Mouse (Mus musculus) ES-Bruce4 (cell line): ENCODE measurements around the gene Crtac1. TPM values are rescaled to one million over a fixed set of nuclear protein-coding genes. Genes with fewer than 3 reads are reported as not detected.

Experiments used
- H3K27ac ChIP-seq: 2 replicates; pipeline ENCODE4 v1.5.1; 2012; ENCODE audit warnings: low read length, inconsistent platforms; ENCODE audit not compliant: insufficient read depth
- H3K27me3 ChIP-seq: 2 replicates; pipeline ENCODE4 v1.6.1; 2012; ENCODE audit warnings: mild to moderate bottlenecking, low read length, inconsistent platforms; ENCODE audit not compliant: control insufficient read depth, poor library complexity, insufficient read depth, severe bottlenecking
- H3K36me3 ChIP-seq: 2 replicates; pipeline ENCODE4 v1.6.1; 2012; ENCODE audit warnings: inconsistent platforms, mild to moderate bottlenecking, low read length, moderate library complexity; ENCODE audit not compliant: control insufficient read depth, poor library complexity, insufficient read depth, severe bottlenecking
- H3K4me1 ChIP-seq: one replicate; pipeline ENCODE4 v1.8.1; 2011; ENCODE audit warnings: low read length; ENCODE audit not compliant: control insufficient read depth, insufficient read depth
- H3K4me3 ChIP-seq: 2 replicates; pipeline ENCODE4 v1.5.1; 2011; ENCODE audit warnings: low read depth, mild to moderate bottlenecking, low read length
- H3K9ac ChIP-seq: 2 replicates; pipeline ENCODE4 v1.6.1; 2012; ENCODE audit warnings: low read depth, mild to moderate bottlenecking, inconsistent platforms; ENCODE audit not compliant: poor library complexity, severe bottlenecking
- H3K9me3 ChIP-seq: replicated peaks from 2 replicates; pipeline ENCODE4 v1.6.1; 2012; ENCODE audit warnings: mild to moderate bottlenecking, low read length, inconsistent platforms; ENCODE audit not compliant: control insufficient read depth, poor library complexity, insufficient read depth, severe bottlenecking
- CTCF ChIP-seq: IDR thresholded peaks from one replicate; pipeline ENCODE4 v1.8.1; 2011; ENCODE audit warnings: low read depth, low read length
- EP300 ChIP-seq: IDR thresholded peaks from 2 replicates; pipeline ENCODE4 v1.6.1; 2011; ENCODE audit warnings: low read depth, low read length; ENCODE audit not compliant: insufficient read depth
- POLR2A ChIP-seq: IDR thresholded peaks from one replicate; pipeline ENCODE4 v1.8.1; 2011; ENCODE audit warnings: low read length; ENCODE audit not compliant: insufficient read depth
- polyA plus RNA-seq: library from polyadenylated mRNA; stranded (reverse); fragments of >200 nt; gene quantifications from 2 replicates; pipeline ENCODE4 v1.2.4, GENCODE M21; 2011; ENCODE audit warnings: low read depth; ENCODE audit not compliant: missing spikeins, insufficient read depth, insufficient read length

The Crtac1 gene
- 10.3 and 12.7 TPM in 2 replicates for polyA plus RNA-seq

GRCm38 (mm10) chr19:42431485-42432190 is at the start of gene Crtac1:
Crtac1 (minus strand) TSS chr19:42431783.
- no peaks in the 10 kb centered on the region for H3K27me3 ChIP-seq
- H3K27ac ChIP-seq, result no peak within 1 kb of the TSS
- H3K9me3 ChIP-seq, result no peaks in the 10 kb centered on the region
- no peaks in the 10 kb centered on the region for H3K36me3 ChIP-seq
- no peak for TF ChIP-seq POLR2A
- TF ChIP-seq EP300, result 0 out of 2 replicates have a peak, but pooled peaks have one; percentile 14
- TF ChIP-seq CTCF, result peak; percentile 56
- H3K4me3 ChIP-seq, result peak within 1 kb of the TSS; percentile 81
- peak within 1 kb of the TSS; percentile 82 for H3K9ac ChIP-seq
- H3K4me1 ChIP-seq, result no peaks in the 10 kb centered on the region

GRCm38 (mm10) chr19:42478303-42478702 is 46.7 kb upstream of the Crtac1 start:
- no peaks in the 10 kb centered on the region for H3K9me3 ChIP-seq
- TF ChIP-seq EP300 (no peak), POLR2A (no peak), CTCF (no peak)
- H3K27ac ChIP-seq, result no peak overlapping the region
- H3K27me3 ChIP-seq, result no peaks in the 10 kb centered on the region; the same call in 1 of the 2 replicates
- H3K4me3 ChIP-seq, result no peak overlapping the region
- no peaks in the 10 kb centered on the region for H3K4me1 ChIP-seq
- H3K9ac ChIP-seq, result no peak overlapping the region
- no peaks in the 10 kb centered on the region for H3K36me3 ChIP-seq

GRCm38 (mm10) chr19:42477769-42478168 is 46.2 kb upstream of the Crtac1 start:
- Histone ChIP-seq H3K4me1 (no peaks in the 10 kb centered on the region), H3K36me3 (no peaks in the 10 kb centered on the region)
- no peak for TF ChIP-seq EP300
- no peak for TF ChIP-seq CTCF
- no peak for TF ChIP-seq POLR2A

GRCm38 (mm10) chr19:42472831-42473230 is 41.2 kb upstream of the Crtac1 start:
- Histone ChIP-seq H3K4me3 (no peak overlapping the region), H3K27ac (no peak overlapping the region), H3K36me3 (no peaks in the 10 kb centered on the region), H3K27me3 (peaks cover 1% of the 10 kb centered on the region; the same call in 1 of the 2 replicates), H3K9ac (no peak overlapping the region), H3K9me3 (no peaks in the 10 kb centered on the region), H3K4me1 (no peaks in the 10 kb centered on the region)
- no peak for TF ChIP-seq POLR2A
- TF ChIP-seq EP300, result no peak
- no peak for TF ChIP-seq CTCF

More at GRCm38 (mm10) chr19:42477769-42478168, 46.2 kb upstream of the Crtac1 start:
- Histone ChIP-seq H3K9ac (no peak overlapping the region), H3K4me3 (no peak overlapping the region), H3K27me3 (no peaks in the 10 kb centered on the region; the same call in 1 of the 2 replicates), H3K27ac (no peak overlapping the region), H3K9me3 (no peaks in the 10 kb centered on the region)

DNA sequence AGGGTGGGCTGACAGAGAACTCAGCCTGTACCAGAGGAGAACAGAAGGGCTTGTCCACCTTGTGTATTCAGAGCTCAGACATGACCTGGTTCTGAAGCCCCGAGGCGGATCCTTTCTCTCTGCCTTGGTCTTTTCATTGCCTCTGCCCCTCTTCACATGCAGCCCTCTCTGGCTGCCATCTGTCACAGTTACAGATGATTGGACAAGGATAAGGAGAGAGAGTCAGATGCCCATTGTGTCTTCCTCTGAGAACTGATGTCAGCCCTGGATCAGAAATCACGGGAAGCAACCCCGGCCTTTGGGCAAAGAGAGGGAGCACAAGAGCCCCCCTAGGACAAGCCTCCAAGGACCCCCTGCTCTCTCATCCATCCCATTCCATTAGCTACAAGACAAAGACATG is 40.0 kb upstream of the Crtac1 start:
- H3K27ac ChIP-seq, result no peak overlapping the region
- no peak overlapping the region for H3K9ac ChIP-seq
- H3K4me1 ChIP-seq, result no peaks in the 10 kb centered on the region
- H3K36me3 ChIP-seq, result no peaks in the 10 kb centered on the region
- no peak for TF ChIP-seq CTCF
- no peak for TF ChIP-seq POLR2A
- TF ChIP-seq EP300, result no peak
- H3K27me3 ChIP-seq, result peaks cover 1% of the 10 kb centered on the region; the same call in 1 of the 2 replicates
- H3K9me3 ChIP-seq, result no peaks in the 10 kb centered on the region
- H3K4me3 ChIP-seq, result no peak overlapping the region

GRCm38 (mm10) chr19:42461851-42462250 is 30.3 kb upstream of the Crtac1 start:
- Histone ChIP-seq H3K9ac (no peak overlapping the region), H3K27me3 (no peaks in the 10 kb centered on the region), H3K4me1 (no peaks in the 10 kb centered on the region), H3K9me3 (no peaks in the 10 kb centered on the region), H3K4me3 (no peak overlapping the region), H3K27ac (no peak overlapping the region), H3K36me3 (no peaks in the 10 kb centered on the region)
- TF ChIP-seq CTCF (no peak), EP300 (no peak), POLR2A (no peak)
